Mouse (Mus musculus) liver, embryonic 11.5 days (tissue): ENCODE measurements around the gene Ssmem1. TPM values are rescaled to one million over a fixed set of nuclear protein-coding genes. Genes with fewer than 3 reads are reported as not detected.

Experiments
- ATAC-seq: fragments of 200-750 bp; cut with Nextera tagmentation; replicated peaks from 2 replicates; pipeline ENCODE4 v1.8.0; 2017; ENCODE audit warnings: moderate number of reproducible peaks, mild to moderate bottlenecking, moderate TSS enrichment, moderate library complexity; ENCODE audit not compliant: low FRiP score
- DNase-seq: peaks from one replicate; pipeline ENCODE4 v3.0.0-alpha.2; 2017; ENCODE audit warnings: low spot score
- H3K27ac ChIP-seq: fragments of 300-500 bp; sonication (generic); 2 replicates; pipeline ENCODE4 v1.5.1; 2014; ENCODE audit warnings: mild to moderate bottlenecking, low read depth, low read length, control low read depth
- H3K27me3 ChIP-seq: fragments of 300-500 bp; sonication (generic); replicated peaks from 2 replicates; pipeline ENCODE4 v1.6.1; 2014; ENCODE audit warnings: low read length, mixed read lengths; ENCODE audit not compliant: control insufficient read depth, insufficient read depth
- H3K36me3 ChIP-seq: fragments of 300-500 bp; sonication (generic); 2 replicates; pipeline ENCODE4 v1.6.1; 2014; ENCODE audit warnings: mild to moderate bottlenecking, low read length, moderate library complexity, mixed read lengths; ENCODE audit not compliant: control insufficient read depth, insufficient read depth
- H3K4me1 ChIP-seq: fragments of 300-500 bp; sonication (generic); replicated peaks from 2 replicates; pipeline ENCODE4 v1.6.1; 2014; ENCODE audit warnings: low read length, mixed read lengths; ENCODE audit not compliant: control insufficient read depth, insufficient read depth
- H3K4me2 ChIP-seq: fragments of 300-500 bp; sonication (generic); 2 replicates; pipeline ENCODE4 v1.6.1; 2014; ENCODE audit warnings: mild to moderate bottlenecking, control low read depth, moderate library complexity
- H3K4me3 ChIP-seq: fragments of 300-500 bp; sonication (generic); 2 replicates; pipeline ENCODE4 v1.5.1; 2014; ENCODE audit warnings: low read depth, low read length, control low read depth
- H3K9ac ChIP-seq: fragments of 300-500 bp; sonication (generic); 2 replicates; pipeline ENCODE4 v1.6.1; 2014; ENCODE audit warnings: low read depth, low read length, control low read depth
- H3K9me3 ChIP-seq: fragments of 300-500 bp; sonication (generic); 2 replicates; pipeline ENCODE4 v1.6.1; 2016; ENCODE audit warnings: low read length, inconsistent platforms, mixed read lengths; ENCODE audit not compliant: control insufficient read depth
- WGBS: fragments of 180-500 bp; shearing (Covaris S2); extraction: QIAGEN DNeasy Blood & Tissue Kit; methylation state at CpG from one replicate; pipeline ENCODE4 v1.1.7; 2014; 5-methylcytosine and 5-hydroxymethylcytosine counted together
- polyA plus RNA-seq: library from polyadenylated mRNA; unstranded; fragments of >200 nt; fragmentation: Nextera tagmentation; extraction: Ambion mirVana; gene quantifications from 2 replicates; pipeline ENCODE4 v1.2.1, GENCODE M21; 2014

Ssmem1 gene
- polyA plus RNA-seq, 1 experiment from 2014 or later: not detected

DNA sequence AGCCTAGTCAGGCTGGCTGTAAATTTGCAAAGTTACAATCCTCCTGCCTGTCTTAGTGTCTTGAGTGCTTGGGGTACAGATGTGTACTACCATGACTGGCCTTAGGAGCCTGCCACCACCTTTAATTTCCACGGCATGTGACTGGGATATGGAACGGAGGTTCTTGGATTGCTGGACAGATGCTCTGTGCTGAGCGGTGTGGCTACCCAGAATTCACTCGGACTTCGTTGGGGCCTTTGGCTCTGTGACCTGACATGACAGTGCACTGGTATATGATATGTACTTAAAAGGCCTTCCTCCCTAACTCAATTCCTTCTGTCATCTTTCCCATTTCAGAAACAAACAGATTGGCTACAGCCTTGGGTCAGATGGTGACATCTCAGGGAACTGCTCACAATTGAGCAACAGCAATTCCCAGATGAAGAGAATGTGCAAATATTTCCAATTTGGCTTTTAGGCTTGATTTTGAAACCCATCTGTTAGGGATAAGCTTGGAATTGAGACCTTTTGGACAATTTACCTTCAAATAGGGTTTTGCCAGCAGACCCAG, 45.0 kb downstream of the Ssmem1 start:
- Histone ChIP-seq H3K27me3 (peaks cover 23% of the 10 kb centered on the region), H3K36me3 (no peaks in the 10 kb centered on the region), H3K4me1 (no peaks in the 10 kb centered on the region), H3K9me3 (no peaks in the 10 kb centered on the region), H3K4me2 (no peak overlapping the region), H3K9ac (no peak overlapping the region), H3K4me3 (no peak overlapping the region), H3K27ac (no peak overlapping the region)
- WGBS: 89% methylated on average over 5 of the region's 5 CpGs
- ATAC-seq (no peak), DNase-seq (no peak)

DNA sequence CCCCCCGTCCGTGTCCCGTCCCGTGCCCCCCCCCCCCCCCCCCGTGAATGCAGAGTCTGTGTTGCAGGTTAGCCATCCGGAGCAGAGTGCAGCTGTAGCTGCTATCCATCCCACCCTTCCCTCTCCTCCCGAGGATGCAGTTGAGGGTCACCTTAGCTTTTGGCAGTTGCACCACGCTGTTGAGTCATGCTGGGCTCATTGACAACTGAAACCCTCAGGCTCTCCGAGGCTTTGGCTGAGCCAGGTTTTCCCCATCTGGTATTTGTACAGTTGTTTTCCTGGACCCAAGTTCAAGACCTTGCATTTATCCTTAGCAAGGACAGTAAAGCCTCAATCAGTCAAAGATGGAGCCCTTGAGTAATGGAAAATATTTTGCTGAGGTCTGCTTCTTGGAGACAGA, 46.4 kb downstream of the Ssmem1 start:
- H3K4me1 ChIP-seq: no peaks in the 10 kb centered on the region
- peaks cover 11% of the 10 kb centered on the region for H3K27me3 ChIP-seq
- no peak overlapping the region for H3K4me3 ChIP-seq
- WGBS: 17% methylated on average over 3 of the region's 9 CpGs
- no peak for ATAC-seq
- H3K27ac ChIP-seq: no peak overlapping the region
- H3K9ac ChIP-seq: no peak overlapping the region
- H3K9me3 ChIP-seq: no peaks in the 10 kb centered on the region
- no peak for DNase-seq
- no peak overlapping the region for H3K4me2 ChIP-seq
- H3K36me3 ChIP-seq: no peaks in the 10 kb centered on the region

- DNase-seq (no peak), ATAC-seq (no peak)
- Histone ChIP-seq H3K27ac (no peak overlapping the region), H3K4me3 (no peak overlapping the region), H3K9ac (no peak overlapping the region), H3K4me2 (no peak overlapping the region), H3K4me1 (no peaks in the 10 kb centered on the region), H3K36me3 (no peaks in the 10 kb centered on the region), H3K9me3 (no peaks in the 10 kb centered on the region), H3K27me3 (no peaks in the 10 kb centered on the region)
- WGBS: 46% methylated on average over 1 of the region's 1 CpGs
These were observed 50.1 kb downstream of the Ssmem1 start for GRCm38 (mm10) chr6:30559726-30560125.

- no peak overlapping the region for H3K4me3 ChIP-seq
- no peaks in the 10 kb centered on the region for H3K36me3 ChIP-seq
- H3K4me1 ChIP-seq: no peaks in the 10 kb centered on the region
- H3K27ac ChIP-seq: no peak overlapping the region
- no peaks in the 10 kb centered on the region for H3K9me3 ChIP-seq
- DNase-seq (no peak), ATAC-seq (no peak)
- no peak overlapping the region for H3K4me2 ChIP-seq
- WGBS: 69% methylated on average over 4 of the region's 4 CpGs
- no peak overlapping the region for H3K9ac ChIP-seq
- no peaks in the 10 kb centered on the region for H3K27me3 ChIP-seq
These were observed 52.5 kb downstream of the Ssmem1 start for GRCm38 (mm10) chr6:30562132-30562531.

GRCm38 (mm10) chr6:30563575-30563974, 53.9 kb downstream of the Ssmem1 start:
- Histone ChIP-seq H3K27ac (no peak overlapping the region), H3K4me2 (no peak overlapping the region), H3K36me3 (no peaks in the 10 kb centered on the region), H3K27me3 (no peaks in the 10 kb centered on the region), H3K4me3 (no peak overlapping the region), H3K9ac (no peak overlapping the region), H3K9me3 (no peaks in the 10 kb centered on the region), H3K4me1 (no peaks in the 10 kb centered on the region)
- DNase-seq (no peak), ATAC-seq (no peak)
- 80% methylated on average over 6 of the region's 6 CpGs for WGBS

- H3K4me3 ChIP-seq: no peak overlapping the region
- H3K36me3 ChIP-seq: no peaks in the 10 kb centered on the region
- H3K4me1 ChIP-seq: no peaks in the 10 kb centered on the region
- H3K9me3 ChIP-seq: no peaks in the 10 kb centered on the region
- H3K4me2 ChIP-seq: no peak overlapping the region
- WGBS: 89% methylated on average over 6 of the region's 6 CpGs
- H3K27ac ChIP-seq: no peak overlapping the region
- DNase-seq: no peak
- ATAC-seq: no peak
- no peaks in the 10 kb centered on the region for H3K27me3 ChIP-seq
- H3K9ac ChIP-seq: no peak overlapping the region
These were observed 54.4 kb downstream of the Ssmem1 start for GRCm38 (mm10) chr6:30564051-30564450.

- H3K9ac ChIP-seq: no peak within 1 kb of the TSS
- H3K4me1 ChIP-seq: no peaks in the 10 kb centered on the region; the same call in 1 of the 2 replicates
- DNase-seq: no peak
- 73% methylated on average over 5 of the region's 5 CpGs for WGBS
- H3K4me3 ChIP-seq: no peak within 1 kb of the TSS
- no peak within 1 kb of the TSS for H3K27ac ChIP-seq
- H3K27me3 ChIP-seq: no peaks in the 10 kb centered on the region
- no peaks in the 10 kb centered on the region for H3K36me3 ChIP-seq
- ATAC-seq: no peak
- no peak within 1 kb of the TSS for H3K4me2 ChIP-seq
- H3K9me3 ChIP-seq: no peaks in the 10 kb centered on the region
These were observed 58.4 kb downstream of the Ssmem1 start, which contains the start of gene Cpa4 for GRCm38 (mm10) chr6:30568069-30568468. Gene Cpa4, plus strand, starts transcription at chr6:30568369.

- Histone ChIP-seq H3K36me3 (no peaks in the 10 kb centered on the region), H3K4me1 (no peaks in the 10 kb centered on the region; the same call in 1 of the 2 replicates), H3K4me3 (no peak overlapping the region), H3K27me3 (no peaks in the 10 kb centered on the region), H3K4me2 (no peak overlapping the region), H3K27ac (no peak overlapping the region), H3K9ac (no peak overlapping the region), H3K9me3 (no peaks in the 10 kb centered on the region)
- ATAC-seq (no peak), DNase-seq (no peak)
- WGBS: 82% methylated on average over 10 of the region's 10 CpGs
These were observed 59.7 kb downstream of the Ssmem1 start for GRCm38 (mm10) chr6:30569331-30569730.
